Mouse (Mus musculus) ovary, adult 18-20 months (tissue): Measurements from ENCODE around the gene 4930467E23Rik.
"Not testable (repeated sequence)": the region's sequence is repeated elsewhere in the genome, so short reads cannot be mapped to it uniquely, and the experiment has no call there.

Experiments used
- DNase-seq: peaks from one replicate; pipeline ENCODE4 v3.0.0; 2022; ENCODE audit warnings: low spot score, mixed read lengths

Gene 4930467E23Rik

GRCm38 (mm10) chr8:19711171-19711860, 18.1 kb upstream of the 4930467E23Rik start:
- DNase-seq: not testable (repeated sequence)

GRCm38 (mm10) chr8:19712227-19712750, 17.1 kb upstream of the 4930467E23Rik start:
- not testable (repeated sequence) for DNase-seq

- not testable (repeated sequence) for DNase-seq
These were observed 16.6 kb upstream of the 4930467E23Rik start for GRCm38 (mm10) chr8:19712816-19713215.

- DNase-seq: peak; percentile 28
These were observed 16.0 kb upstream of the 4930467E23Rik start for GRCm38 (mm10) chr8:19713232-19713834.

- not testable (repeated sequence) for DNase-seq
These were observed 14.9 kb upstream of the 4930467E23Rik start for GRCm38 (mm10) chr8:19714426-19714825.

GRCm38 (mm10) chr8:19715266-19715665, 14.1 kb upstream of the 4930467E23Rik start:
- not testable (repeated sequence) for DNase-seq

- DNase-seq: peak; percentile 45
These were observed 11.5 kb upstream of the 4930467E23Rik start for GRCm38 (mm10) chr8:19717851-19718250.

- DNase-seq: peak; percentile 36
These were observed 9.9 kb upstream of the 4930467E23Rik start for GRCm38 (mm10) chr8:19719513-19719912.

- not testable (repeated sequence) for DNase-seq
These were observed 4.5 kb upstream of the 4930467E23Rik start for GRCm38 (mm10) chr8:19724871-19725270.

- DNase-seq: not testable (repeated sequence)
These were observed 22.4 kb downstream of the 4930467E23Rik start for GRCm38 (mm10) chr8:19751773-19752172.

GRCm38 (mm10) chr8:19754178-19754577, 24.8 kb downstream of the 4930467E23Rik start:
- not testable (repeated sequence) for DNase-seq

- not testable (repeated sequence) for DNase-seq
These were observed 25.6 kb downstream of the 4930467E23Rik start for GRCm38 (mm10) chr8:19754961-19755360.

GRCm38 (mm10) chr8:19761660-19762059, 32.3 kb downstream of the 4930467E23Rik start:
- not testable (repeated sequence) for DNase-seq

- not testable (repeated sequence) for DNase-seq
These were observed 33.6 kb downstream of the 4930467E23Rik start for GRCm38 (mm10) chr8:19762860-19763592.

- not testable (repeated sequence) for DNase-seq
These were observed 36.2 kb downstream of the 4930467E23Rik start for GRCm38 (mm10) chr8:19765531-19765930.

- DNase-seq: not testable (repeated sequence)
These were observed 44.1 kb downstream of the 4930467E23Rik start for GRCm38 (mm10) chr8:19773461-19773860.

GRCm38 (mm10) chr8:19776311-19776710, 46.9 kb downstream of the 4930467E23Rik start:
- not testable (repeated sequence) for DNase-seq

GRCm38 (mm10) chr8:19777500-19777899, 48.1 kb downstream of the 4930467E23Rik start:
- DNase-seq: not testable (repeated sequence)

- not testable (repeated sequence) for DNase-seq
These were observed 48.8 kb downstream of the 4930467E23Rik start for GRCm38 (mm10) chr8:19778126-19778525.

- not testable (repeated sequence) for DNase-seq
These were observed 49.5 kb downstream of the 4930467E23Rik start for GRCm38 (mm10) chr8:19778891-19779290.

GRCm38 (mm10) chr8:19780212-19780611, 50.8 kb downstream of the 4930467E23Rik start:
- not testable (repeated sequence) for DNase-seq

- DNase-seq: not testable (repeated sequence)
These were observed 51.3 kb downstream of the 4930467E23Rik start for GRCm38 (mm10) chr8:19780658-19781057.
